Mouse (Mus musculus): ENCODE results near the gene Inpp4a.
A peak's percentile ranks its signal among the peaks of the same experiment; 100 is the strongest.

Inpp4a gene

GRCm38 (mm10) chr1:37408678-37409077 lies 109.0 kb downstream of the Inpp4a start:
- DNase-seq (ENCODE audit: low read depth, low spot score), result no peak

- peak; percentile 61 for DNase-seq (ENCODE audit: low read depth, low spot score)
Observed at GRCm38 (mm10) chr1:37409647-37410046, 110.0 kb downstream of the Inpp4a start.

- no peak for DNase-seq (ENCODE audit: low read depth, low spot score)
Observed at GRCm38 (mm10) chr1:37415394-37415793, 115.7 kb downstream of the Inpp4a start.

GRCm38 (mm10) chr1:37419420-37419819 lies 119.8 kb downstream of the Inpp4a start:
- peak; percentile 20 for DNase-seq (ENCODE audit: low read depth, low spot score)

GRCm38 (mm10) chr1:37427144-37427875 lies 127.6 kb downstream of the Inpp4a start:
- no peak for DNase-seq (ENCODE audit: low read depth, low spot score)

GRCm38 (mm10) chr1:37428911-37429310 lies 129.2 kb downstream of the Inpp4a start:
- no peak for DNase-seq (ENCODE audit: low read depth, low spot score)

- DNase-seq (ENCODE audit: low read depth, low spot score), result peak; percentile 99
Observed at GRCm38 (mm10) chr1:37429366-37430296, 130.0 kb downstream of the Inpp4a start, which contains the start of the genes Coa5 and Unc50. TSS of gene Coa5 (minus strand) at chr1:37430103. TSS of gene Unc50 (plus strand) at chr1:37430139.

- DNase-seq (ENCODE audit: low read depth, low spot score), result no peak
Observed at GRCm38 (mm10) chr1:37430297-37430840, 130.7 kb downstream of the Inpp4a start.

- DNase-seq (ENCODE audit: low read depth, low spot score), result no peak
Observed at GRCm38 (mm10) chr1:37436419-37436818, 136.8 kb downstream of the Inpp4a start.

GRCm38 (mm10) chr1:37442848-37443835 lies 143.5 kb downstream of the Inpp4a start:
- DNase-seq (ENCODE audit: low read depth, low spot score), result no peak

GRCm38 (mm10) chr1:37448361-37449095 lies 148.9 kb downstream of the Inpp4a start:
- peak; percentile 60 for DNase-seq (ENCODE audit: low read depth, low spot score)

- DNase-seq (ENCODE audit: low read depth, low spot score), result peak; percentile 45
Observed at GRCm38 (mm10) chr1:37451270-37451669, 151.6 kb downstream of the Inpp4a start.

- no peak for DNase-seq (ENCODE audit: low read depth, low spot score)
Observed at GRCm38 (mm10) chr1:37457546-37457945, 157.9 kb downstream of the Inpp4a start.
